8 mouse cellular contexts compared by ENCODE assay signal in genomic region chr11:103774228-103774530, GRCm38 (mm10). TPM values are rescaled to one million over a fixed set of nuclear protein-coding genes. Genes with fewer than 3 reads are reported as not detected.
DNase-seq lines count a peak whose midpoint lies in the region; ATAC-seq lines count a peak whose summit lies in the region.
"Had no signal": no experiment of that assay in that cellular context is flagged by ENCODE, and none has a peak within 500 bp of the region (broad histone marks: within the 10 kb centered on the region; RNA-seq: fewer than 3 reads in every experiment).

No protein-coding gene starts in this region.

- no peak overlapping the region for H3K9ac ChIP-seq in lung, embryonic 15.5 days
- H3K9ac ChIP-seq in forebrain, embryonic 14.5 days (ENCODE audit: low read length): peak overlapping the region; percentile 50; the same call in 1 of the 2 replicates
- 0 out of 2 replicates have a peak overlapping the region, but pooled peaks have one; percentile 12 for H3K9ac ChIP-seq in limb, embryonic 12.5 days (replicated peaks)
- H3K9ac ChIP-seq in stomach, embryonic 14.5 days (replicated peaks; ENCODE audit: low read depth, low read length): no peak overlapping the region

- DNase-seq in lung, postnatal 25 days (ENCODE audit: low spot score): no peak
- no peak for DNase-seq in forebrain, embryonic 14.5 days (ENCODE audit: low spot score)
- DNase-seq in left cerebral cortex, adult 11 months (ENCODE audit: low spot score): no peak
- no peak for DNase-seq in spleen, postnatal 4 days (ENCODE audit: low spot score in 2 of 2)
- DNase-seq: kidney, postnatal 14 days had no signal

- under 1% methylated on average over 19 of the region's 19 CpGs for WGBS in lung, embryonic 15.5 days
- WGBS in forebrain, embryonic 14.5 days: under 1% methylated on average over 19 of the region's 19 CpGs
- under 1% methylated on average over 19 of the region's 19 CpGs for WGBS in limb, embryonic 12.5 days
- under 1% methylated on average over 19 of the region's 19 CpGs for WGBS in stomach, embryonic 14.5 days

- H3K4me1 ChIP-seq in lung, embryonic 15.5 days: peaks cover 12% of the 10 kb centered on the region
- 0 out of 2 replicates have a peak, but pooled peaks cover 7% of the 10 kb centered on the region for H3K4me1 ChIP-seq in forebrain, embryonic 14.5 days (ENCODE audit: control insufficient read depth, insufficient read depth, low read length)
- peaks cover 25% of the 10 kb centered on the region for H3K4me1 ChIP-seq in limb, embryonic 12.5 days (replicated peaks)
- H3K4me1 ChIP-seq in stomach, embryonic 14.5 days (ENCODE audit: control insufficient read depth, insufficient read depth, low read length): peaks cover 10% of the 10 kb centered on the region; the same call in 1 of the 2 replicates

- H3K4me2 ChIP-seq in lung, embryonic 15.5 days: peak overlapping the region; percentile 43
- peak overlapping the region; percentile 60 for H3K4me2 ChIP-seq in forebrain, embryonic 14.5 days (ENCODE audit: low read length)
- H3K4me2 ChIP-seq in limb, embryonic 12.5 days: peak overlapping the region; percentile 56
- peak overlapping the region; percentile 35 for H3K4me2 ChIP-seq in stomach, embryonic 14.5 days (replicated peaks; ENCODE audit: low read depth, low read length)

- H3K27me3 ChIP-seq in lung, embryonic 15.5 days: peaks cover 82% of the 10 kb centered on the region
- H3K27me3 ChIP-seq in forebrain, embryonic 14.5 days (replicated peaks; ENCODE audit: control insufficient read depth, insufficient read depth, low read length): peaks cover 76% of the 10 kb centered on the region
- H3K27me3 ChIP-seq in limb, embryonic 12.5 days: peaks cover 94% of the 10 kb centered on the region
- peaks cover 59% of the 10 kb centered on the region for H3K27me3 ChIP-seq in stomach, embryonic 14.5 days (ENCODE audit: control insufficient read depth, insufficient read depth, low read length)

- peak overlapping the region; percentile 18 for H3K4me3 ChIP-seq in lung, embryonic 15.5 days
- H3K4me3 ChIP-seq in forebrain, embryonic 14.5 days (ENCODE audit: low read depth, low read length): peak overlapping the region; percentile 31
- H3K4me3 ChIP-seq in limb, embryonic 12.5 days (replicated peaks): peak overlapping the region; percentile 35
- peak overlapping the region; percentile 20 for H3K4me3 ChIP-seq in stomach, embryonic 14.5 days (ENCODE audit: low read depth, low read length)

- H3K36me3 ChIP-seq in lung, embryonic 15.5 days: no peaks in the 10 kb centered on the region
- H3K36me3 ChIP-seq in forebrain, embryonic 14.5 days (ENCODE audit: control insufficient read depth, insufficient read depth, low read length): no peaks in the 10 kb centered on the region
- H3K36me3 ChIP-seq in limb, embryonic 12.5 days: no peaks in the 10 kb centered on the region
- H3K36me3 ChIP-seq in stomach, embryonic 14.5 days (ENCODE audit: control insufficient read depth, insufficient read depth, low read length): no peaks in the 10 kb centered on the region

- no peak overlapping the region for H3K27ac ChIP-seq in lung, embryonic 15.5 days
- H3K27ac ChIP-seq in forebrain, embryonic 14.5 days (ENCODE audit: low read depth, low read length): no peak overlapping the region
- no peak overlapping the region for H3K27ac ChIP-seq in limb, embryonic 12.5 days
- H3K27ac ChIP-seq in stomach, embryonic 14.5 days (ENCODE audit: low read length): no peak overlapping the region

- no peak for ATAC-seq in lung, embryonic 15.5 days (ENCODE audit: borderline replicate concordance, extremely low read depth, low FRiP score, low TSS enrichment)
- no peak for ATAC-seq in forebrain, embryonic 14.5 days
- ATAC-seq in limb, embryonic 12.5 days (ENCODE audit: insufficient number of reproducible peaks, insufficient read depth, low FRiP score, low TSS enrichment, low read depth): no peak
- ATAC-seq in stomach, embryonic 14.5 days (ENCODE audit: insufficient number of reproducible peaks, insufficient read depth, low FRiP score, low read depth): no peak

- no peaks in the 10 kb centered on the region for H3K9me3 ChIP-seq in lung, embryonic 15.5 days
- H3K9me3 ChIP-seq in forebrain, embryonic 14.5 days (replicated peaks; ENCODE audit: control insufficient read depth, low read length): no peaks in the 10 kb centered on the region
- H3K9me3 ChIP-seq in limb, embryonic 12.5 days: no peaks in the 10 kb centered on the region
- no peaks in the 10 kb centered on the region for H3K9me3 ChIP-seq in stomach, embryonic 14.5 days (ENCODE audit: control insufficient read depth, low read depth, low read length)

RNA-seq across cellular contexts. Expression of gene Wnt3, which starts 0.2 kb away (rescaled TPM):
- 0.09 and 0.23 TPM in 2 replicates for polyA plus RNA-seq in lung, embryonic 15.5 days (2015; fragmentation: Nextera tagmentation; extraction: Ambion mirVana)
- polyA plus RNA-seq in forebrain, embryonic 14.5 days (2014; fragmentation: Nextera tagmentation; extraction: Ambion mirVana): 5.7 and 6.6 TPM in 2 replicates
- 8.0 and 9.8 TPM in 2 replicates for polyA plus RNA-seq in limb, embryonic 12.5 days (2016; fragmentation: Nextera tagmentation; extraction: Ambion mirVana)
- 0.07 and 0.10 TPM in 2 replicates for polyA plus RNA-seq in stomach, embryonic 14.5 days (2014; fragmentation: Nextera tagmentation; extraction: Ambion mirVana)

RNA-seq across cellular contexts. Expression of gene Wnt9b, which starts 24.6 kb away (rescaled TPM):
- polyA plus RNA-seq in lung, embryonic 15.5 days (2015; fragmentation: Nextera tagmentation; extraction: Ambion mirVana): 0.04 TPM in 2 replicates
- 0.10 and 0.26 TPM in 2 replicates for polyA plus RNA-seq in forebrain, embryonic 14.5 days (2014; fragmentation: Nextera tagmentation; extraction: Ambion mirVana)
- 1.5 and 1.9 TPM in 2 replicates for polyA plus RNA-seq in limb, embryonic 12.5 days (2016; fragmentation: Nextera tagmentation; extraction: Ambion mirVana)
- 0.06 and 0.07 TPM in 2 replicates for polyA plus RNA-seq in stomach, embryonic 14.5 days (2014; fragmentation: Nextera tagmentation; extraction: Ambion mirVana)

Comparison
In these comparisons a context has a peak if more than half of its experiments do, and no peak if none do; other contexts are left out.
1. H3K9ac ChIP-seq: peak in forebrain, embryonic 14.5 days (single experiment) and limb, embryonic 12.5 days (single experiment); none in lung, embryonic 15.5 days (single experiment) and stomach, embryonic 14.5 days (single experiment).
2. Peak in every context shown above with its lines, with median percentiles within 50 percentile points of each other: H3K4me2 ChIP-seq and H3K4me3 ChIP-seq.